Mouse (Mus musculus): ENCODE measurements at regions not wholly inside any gene's neighbourhood (a gene's known extent, or its start where the extent isn't known, plus 50 kb on each side); places are given as distances from the start of the nearest gene placed in this dataset.
A peak's percentile ranks its signal among the peaks of the same experiment; 100 is the strongest.

- ATAC-seq (ENCODE audit: low read depth) (no peak), DNase-seq (ENCODE audit: low spot score) (no peak)
- H3K9me3 ChIP-seq (ENCODE audit: control insufficient read depth, low read length), result no peaks in the 10 kb centered on the region
- H3K9ac ChIP-seq (ENCODE audit: low read depth, low read length), result no peak overlapping the region
- H3K4me2 ChIP-seq (ENCODE audit: low read depth, low read length), result no peak overlapping the region
- no peaks in the 10 kb centered on the region for H3K4me1 ChIP-seq (ENCODE audit: control insufficient read depth, insufficient read depth, low read length)
- no peaks in the 10 kb centered on the region for H3K36me3 ChIP-seq (ENCODE audit: control insufficient read depth, insufficient read depth, low read length)
- no peak overlapping the region for H3K27ac ChIP-seq (replicated peaks; ENCODE audit: low read depth, low read length)
- H3K4me3 ChIP-seq (ENCODE audit: low read depth, low read length), result no peak overlapping the region
- H3K27me3 ChIP-seq (replicated peaks; ENCODE audit: control insufficient read depth, insufficient read depth, low read length), result peaks cover 18% of the 10 kb centered on the region
Observed at GRCm38 (mm10) chrX:161426625-161427024, 139.4 kb downstream of the Gm15262 start.

DNA sequence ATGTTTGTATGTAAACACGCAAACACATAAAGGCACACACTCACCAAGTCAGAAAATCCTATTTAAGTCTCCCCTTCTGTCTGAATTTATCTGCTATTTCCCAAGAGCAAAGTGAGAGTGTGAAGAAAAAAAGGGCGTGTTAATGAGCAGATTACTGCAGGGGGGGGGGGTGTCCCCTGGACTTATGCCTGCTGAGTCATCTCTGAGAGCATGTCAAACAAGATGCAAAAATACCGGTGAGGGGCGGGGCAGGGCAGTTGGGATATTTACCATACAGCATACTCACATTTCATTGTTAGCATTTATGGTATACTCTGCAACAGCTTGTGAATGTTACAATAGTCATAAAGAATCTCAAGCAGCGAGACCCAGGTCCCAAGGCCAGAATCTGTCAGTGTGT is 140.8 kb downstream of the Gm15262 start:
- H3K4me3 ChIP-seq (ENCODE audit: low read depth, low read length), result no peak overlapping the region
- peaks cover 10% of the 10 kb centered on the region for H3K27me3 ChIP-seq (replicated peaks; ENCODE audit: control insufficient read depth, insufficient read depth, low read length)
- no peak overlapping the region for H3K9ac ChIP-seq (ENCODE audit: low read depth, low read length)
- H3K27ac ChIP-seq (replicated peaks; ENCODE audit: low read depth, low read length), result no peak overlapping the region
- H3K4me1 ChIP-seq (ENCODE audit: control insufficient read depth, insufficient read depth, low read length), result no peaks in the 10 kb centered on the region
- H3K36me3 ChIP-seq (ENCODE audit: control insufficient read depth, insufficient read depth, low read length), result no peaks in the 10 kb centered on the region
- 68% methylated on average over 5 of the region's 5 CpGs for WGBS
- H3K4me2 ChIP-seq (ENCODE audit: low read depth, low read length), result no peak overlapping the region
- DNase-seq (ENCODE audit: low spot score) (peak; percentile 4), ATAC-seq (ENCODE audit: low read depth) (no peak)
- H3K9me3 ChIP-seq (ENCODE audit: control insufficient read depth, low read length), result no peaks in the 10 kb centered on the region

DNA sequence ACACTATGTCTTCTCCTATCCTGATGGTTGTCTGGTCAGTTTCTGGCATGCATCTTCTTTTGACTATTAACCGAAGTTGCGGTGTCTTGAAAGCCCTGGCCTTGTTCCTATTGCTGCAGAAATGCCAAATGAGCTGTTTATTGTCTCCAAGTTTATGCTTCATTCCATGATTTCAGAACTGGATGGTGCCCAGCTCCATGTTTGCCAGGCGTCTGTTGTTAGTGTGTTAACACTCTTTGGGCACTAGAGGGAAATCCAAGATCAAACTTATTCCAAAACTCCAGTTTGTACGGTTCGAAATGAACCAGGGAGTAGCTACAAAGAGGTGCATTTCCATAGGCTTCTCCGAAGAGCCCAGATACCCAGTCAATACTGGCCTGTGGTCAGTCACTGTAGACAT is 148.1 kb downstream of the Gm15262 start:
- peaks cover 2% of the 10 kb centered on the region; the same call in 1 of the 2 replicates for H3K27me3 ChIP-seq (replicated peaks; ENCODE audit: control insufficient read depth, insufficient read depth, low read length)
- WGBS, result 82% methylated on average over 6 of the region's 6 CpGs
- H3K4me3 ChIP-seq (ENCODE audit: low read depth, low read length), result no peak overlapping the region
- no peak overlapping the region for H3K4me2 ChIP-seq (ENCODE audit: low read depth, low read length)
- H3K27ac ChIP-seq (replicated peaks; ENCODE audit: low read depth, low read length), result no peak overlapping the region
- H3K9me3 ChIP-seq (ENCODE audit: control insufficient read depth, low read length), result no peaks in the 10 kb centered on the region
- no peaks in the 10 kb centered on the region for H3K36me3 ChIP-seq (ENCODE audit: control insufficient read depth, insufficient read depth, low read length)
- no peaks in the 10 kb centered on the region for H3K4me1 ChIP-seq (ENCODE audit: control insufficient read depth, insufficient read depth, low read length)
- no peak for DNase-seq (ENCODE audit: low spot score)
- no peak overlapping the region for H3K9ac ChIP-seq (ENCODE audit: low read depth, low read length)
- no peak for ATAC-seq (ENCODE audit: low read depth)

Measured in embryonic facial prominence, embryonic 14.5 days (tissue).